Mouse (Mus musculus) liver, postnatal 0 days (tissue): ENCODE measurements around the gene Wapl.

Experiments
- CTCF ChIP-seq: sonication (generic); IDR thresholded peaks from 2 replicates; pipeline ENCODE4 v1.5.1; 2016; ENCODE audit warnings: antibody characterized with exemption, low read depth
- EP300 ChIP-seq: IDR thresholded peaks from 2 replicates; pipeline ENCODE4 v1.6.1; 2016; ENCODE audit warnings: antibody characterized with exemption, low read depth, mild to moderate bottlenecking

- TF ChIP-seq CTCF (no peak), EP300 (no peak)
Measured at GRCm38 (mm10) chr14:34727709-34728108, 54.0 kb downstream of the Wapl start.
